Mouse (Mus musculus) common myeloid progenitor, adult 5-6 weeks (primary cell): ENCODE measurements around the gene Fam89b. TPM values are rescaled to one million over a fixed set of nuclear protein-coding genes. Genes with fewer than 3 reads are reported as not detected.
"Not testable (repeated sequence)": the region's sequence is repeated elsewhere in the genome, so short reads cannot be mapped to it uniquely, and the experiment has no call there.

Experiments used
- ATAC-seq: replicated peaks from 2 replicates; pipeline ENCODE4 v1.8.0; 2016; ENCODE audit warnings: low read depth, mild to moderate bottlenecking, moderate TSS enrichment, inconsistent platforms; ENCODE audit not compliant: poor library complexity, severe bottlenecking
- total RNA-seq: library from RNA; stranded (forward); fragments of 200-1000, 187-1606 nt; gene quantifications from 2 replicates; pipeline ENCODE4 v1.2.3, GENCODE M21; 2017

Fam89b gene
- total RNA-seq, 1 experiment from 2014 or later = 17.8 TPM

DNA sequence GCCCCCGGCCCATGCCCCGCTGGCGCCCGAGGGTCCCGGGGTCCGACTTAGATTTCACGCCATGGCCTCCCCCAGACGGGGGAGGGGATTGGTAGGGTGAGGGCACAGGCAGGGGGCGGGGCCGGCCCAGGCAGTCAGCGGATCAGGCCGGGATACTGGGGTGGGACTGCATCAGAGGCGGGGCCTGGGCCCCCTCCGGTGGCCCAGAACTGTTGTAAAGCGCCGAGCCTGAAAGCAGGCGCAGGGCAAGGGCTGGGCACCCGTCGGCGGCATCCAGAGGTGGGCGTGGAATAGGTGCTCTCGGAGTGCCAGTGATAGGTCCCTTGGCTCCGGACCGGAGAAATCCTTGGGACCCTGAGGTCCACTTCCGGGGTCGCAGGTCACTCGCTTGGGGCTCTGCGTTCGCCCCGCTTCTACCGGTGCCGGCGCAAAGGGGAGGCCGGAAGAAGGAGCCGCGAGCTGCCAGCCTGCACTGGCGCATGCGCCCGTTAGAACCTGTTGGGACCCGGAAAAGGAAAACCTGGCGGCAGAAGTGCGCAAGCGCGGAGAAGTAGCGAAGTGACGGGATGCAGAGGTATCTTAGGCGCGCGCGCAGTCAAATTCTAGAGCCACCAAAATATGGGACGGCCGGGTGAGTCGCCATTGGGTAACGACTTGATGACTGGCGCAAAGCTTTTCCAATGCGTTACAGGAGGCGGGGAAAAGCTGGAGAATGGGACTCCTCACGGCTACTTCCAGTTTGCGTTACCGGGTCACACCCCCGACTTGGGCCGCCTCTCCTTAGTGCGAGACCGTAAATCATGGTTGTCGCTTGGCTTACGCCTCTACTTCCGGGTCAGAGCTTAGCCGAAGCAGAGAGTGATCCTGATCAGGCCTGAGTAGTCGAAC is 41.0 kb downstream of the Fam89b start, which contains the start of the genes Map3k11 and Pcnx3:
Map3k11 (plus strand) TSS at position 543 of the 888 bp plus-strand sequence.
Pcnx3 (minus strand) TSS at position 709 of the 888 bp plus-strand sequence.
- ATAC-seq = peak; percentile 73

DNA sequence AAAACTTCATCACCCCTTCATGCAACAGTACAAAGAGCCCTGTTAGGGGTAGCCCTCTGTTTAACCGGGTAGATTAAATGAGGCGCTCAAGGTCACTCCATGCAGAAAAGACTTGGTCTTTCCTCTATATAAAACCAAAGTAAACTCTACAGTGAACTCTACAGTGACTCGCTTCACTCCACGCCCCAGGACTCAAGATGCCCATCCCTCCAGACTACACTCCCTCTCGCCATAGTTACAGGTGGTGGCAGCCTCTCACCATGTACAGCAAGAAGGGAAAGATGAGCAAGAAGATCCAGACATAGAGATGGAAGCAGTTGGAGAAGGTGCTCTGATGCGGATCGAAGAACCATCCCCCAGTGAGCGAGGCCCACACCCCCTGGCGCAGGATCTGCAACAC is 41.7 kb downstream of the Fam89b start:
- ATAC-seq = no peak

DNA sequence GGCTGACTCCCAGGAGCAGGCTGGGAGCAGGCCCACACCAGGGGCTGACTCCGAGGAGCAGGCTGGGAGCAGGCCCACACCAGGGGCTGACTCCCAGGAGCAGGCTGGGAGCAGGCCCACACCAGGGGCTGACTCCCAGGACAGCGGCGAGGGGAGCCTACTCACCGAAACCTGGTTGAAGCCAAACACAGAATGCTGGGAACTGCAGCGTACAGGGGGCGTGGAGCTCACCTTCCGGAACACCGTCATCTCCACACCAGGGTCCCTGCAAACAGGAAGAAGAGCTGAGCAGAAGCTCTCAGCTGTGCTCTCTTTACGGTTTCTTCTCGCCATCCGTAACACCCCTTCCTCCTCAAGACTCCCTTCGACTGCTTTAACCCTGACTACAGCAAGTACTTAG is 42.5 kb downstream of the Fam89b start:
- not testable (repeated sequence) for ATAC-seq

DNA sequence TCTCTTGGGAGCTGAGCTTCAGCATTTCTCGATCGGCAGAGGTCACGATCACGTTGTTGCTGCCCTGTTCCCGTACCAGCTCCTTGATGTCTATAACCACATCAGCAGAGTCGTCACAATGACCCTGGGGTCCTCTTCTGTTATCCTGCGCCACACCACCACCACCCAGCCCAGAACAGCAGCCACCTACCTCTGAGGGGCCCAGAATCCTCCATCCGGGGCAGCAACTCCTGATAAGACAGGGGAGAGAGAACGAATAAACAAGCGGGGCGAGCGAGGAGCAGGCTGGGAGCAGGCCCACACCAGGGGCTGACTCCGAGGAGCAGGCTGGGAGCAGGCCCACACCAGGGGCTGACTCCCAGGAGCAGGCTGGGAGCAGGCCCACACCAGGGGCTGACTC is 43.0 kb downstream of the Fam89b start:
- ATAC-seq = no peak

DNA sequence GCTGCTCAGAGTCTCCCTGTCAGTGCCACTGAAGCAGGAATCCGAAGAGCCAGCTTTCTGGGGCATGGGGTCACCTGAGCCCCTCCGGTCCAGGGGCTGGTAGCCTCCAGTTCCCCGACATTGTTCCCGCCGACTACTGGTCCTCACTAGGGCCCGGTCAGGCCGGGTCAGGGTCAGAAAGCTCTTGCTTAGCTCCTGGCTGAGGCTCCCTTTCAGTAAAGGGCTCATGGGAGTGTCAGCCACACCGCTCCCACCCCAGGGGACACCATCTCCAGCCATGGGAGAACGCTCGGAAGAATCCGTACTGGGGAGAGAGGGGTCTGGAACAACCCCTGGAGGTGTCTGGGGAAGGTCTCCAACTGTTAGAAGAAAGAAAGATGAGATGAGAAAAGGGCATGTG is 43.6 kb downstream of the Fam89b start:
- no peak for ATAC-seq

DNA sequence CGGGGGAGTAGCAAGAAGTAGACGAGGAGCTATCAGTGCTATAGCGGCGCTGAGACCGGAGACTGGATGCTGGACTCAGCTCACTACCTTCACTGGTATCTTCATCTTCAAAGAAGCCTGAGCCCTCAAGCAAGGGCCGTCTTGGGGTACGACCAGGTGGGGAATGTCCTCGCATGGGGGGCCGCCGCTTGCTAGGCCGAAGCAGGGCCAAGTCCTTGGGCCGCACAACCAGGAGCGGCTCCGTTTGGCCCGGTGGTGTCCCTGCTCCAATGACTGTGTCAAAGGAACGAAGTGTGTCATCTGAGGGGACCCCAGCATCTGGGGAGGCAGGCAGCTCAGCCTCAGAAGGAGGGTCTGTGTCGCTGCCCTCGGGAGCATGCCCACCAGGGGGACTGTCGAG is 44.0 kb downstream of the Fam89b start:
- ATAC-seq = no peak

DNA sequence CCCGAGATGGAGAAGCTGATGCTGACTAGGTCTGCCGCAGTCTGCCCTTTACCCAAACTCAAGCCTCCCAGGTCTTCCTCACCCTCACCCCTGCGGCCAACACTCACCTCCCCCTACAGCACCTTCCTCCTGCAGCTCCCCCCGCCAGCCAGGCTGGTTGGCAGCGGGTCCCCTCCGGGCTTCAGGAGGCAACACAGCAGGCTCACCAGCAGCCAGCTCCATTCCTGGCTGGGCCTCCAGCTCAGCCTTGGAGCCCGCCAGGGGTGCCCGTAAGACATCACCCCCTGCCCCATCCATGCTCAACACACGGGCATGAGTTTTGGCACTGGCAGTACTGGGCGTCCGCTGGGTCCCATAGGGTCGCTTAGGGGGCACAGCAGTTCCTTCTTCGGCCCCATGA is 44.5 kb downstream of the Fam89b start:
- no peak for ATAC-seq

DNA sequence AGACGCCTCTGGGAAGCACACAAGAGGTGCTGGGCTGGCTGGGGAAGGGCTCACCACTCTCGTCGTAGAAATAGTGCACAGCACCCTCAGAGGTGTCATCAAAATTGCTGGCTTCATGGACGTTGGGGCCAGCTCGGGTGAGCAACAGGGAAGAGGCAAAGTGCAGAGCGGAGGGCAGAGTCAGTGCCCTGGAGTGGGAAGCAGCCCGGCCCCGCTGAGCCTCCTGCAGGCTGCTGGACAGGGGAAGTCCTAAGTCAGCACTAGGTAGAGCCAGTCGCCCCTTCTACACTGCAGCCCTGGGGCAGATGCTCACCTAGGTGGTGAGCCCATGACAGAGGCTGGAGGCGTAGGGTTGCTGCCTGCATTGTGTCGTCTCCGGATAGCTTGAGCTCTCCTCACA is 45.2 kb downstream of the Fam89b start:
- no peak for ATAC-seq

DNA sequence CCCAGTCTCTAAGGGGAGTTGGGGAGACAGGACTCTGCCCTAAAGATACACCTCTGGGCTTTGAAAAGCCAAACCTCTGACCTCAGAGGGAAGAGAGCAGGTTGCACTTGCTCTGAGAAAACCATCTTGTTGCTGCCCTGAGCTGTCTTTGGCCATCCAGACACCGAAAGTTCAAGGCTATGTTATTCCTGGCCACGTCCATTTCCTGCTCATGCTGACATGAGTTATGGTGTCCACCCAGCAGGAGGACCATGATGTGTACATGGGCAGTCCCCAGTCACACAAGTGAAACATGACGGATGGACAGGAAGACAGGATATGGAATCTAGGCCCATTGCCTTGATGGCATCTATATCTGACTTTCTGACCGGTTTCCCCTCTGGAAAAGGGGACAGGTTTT is 49.0 kb downstream of the Fam89b start:
- no peak for ATAC-seq

Other genes with a start within 250 kb of the Fam89b start
- gene Mus81, start 241.3 kb downstream of the Fam89b start, total RNA-seq = 20.7 and 26.9 TPM in 2 replicates
- 940 and 946 TPM in 2 replicates for gene Cfl1, start 239.2 kb downstream of the Fam89b start, total RNA-seq
- not detected in 2 replicates for gene 1700020D05Rik, start 225.9 kb downstream of the Fam89b start, total RNA-seq
- gene Snx32, start 219.1 kb downstream of the Fam89b start, total RNA-seq = 1.3 and 2.9 TPM in 2 replicates
- gene Ovol1, start 169.0 kb downstream of the Fam89b start, total RNA-seq = not detected in 2 replicates
- 5.2 and 8.0 TPM in 2 replicates for gene Ap5b1, start 161.6 kb downstream of the Fam89b start, total RNA-seq
- 65.1 and 78.4 TPM in 2 replicates for gene Rnaseh2c, start 127.8 kb downstream of the Fam89b start, total RNA-seq
- 56.7 and 74.3 TPM in 2 replicates for gene Kat5, start 119.4 kb downstream of the Fam89b start, total RNA-seq
- gene Rela, start 92.2 kb downstream of the Fam89b start, total RNA-seq = 34.8 and 44.1 TPM in 2 replicates
- gene Sipa1, start 65.9 kb downstream of the Fam89b start, total RNA-seq = 23.0 and 113 TPM in 2 replicates
- gene Map3k11, start 40.9 kb downstream of the Fam89b start, total RNA-seq = 18.8 and 21.6 TPM in 2 replicates
- gene Pcnx3, start 40.7 kb downstream of the Fam89b start, total RNA-seq = 18.0 and 19.8 TPM in 2 replicates
- not detected in 2 replicates for gene Kcnk7, start 25.3 kb downstream of the Fam89b start, total RNA-seq
- gene Ehbp1l1, start 3.3 kb downstream of the Fam89b start, total RNA-seq = 29.8 and 31.7 TPM in 2 replicates
- gene Ltbp3, start 11.3 kb upstream of the Fam89b start, total RNA-seq = 11.9 and 18.1 TPM in 2 replicates
- gene Scyl1, start 41.8 kb upstream of the Fam89b start, total RNA-seq = 23.5 and 30.9 TPM in 2 replicates
- gene Frmd8, start 145.6 kb upstream of the Fam89b start, total RNA-seq = 21.1 and 26.8 TPM in 2 replicates
- gene Slc25a45, start 148.2 kb upstream of the Fam89b start, total RNA-seq = 34.0 and 41.0 TPM in 2 replicates
- gene Tigd3, start 164.5 kb upstream of the Fam89b start, total RNA-seq = 0.34 and 2.8 TPM in 2 replicates
- 87.4 and 131 TPM in 2 replicates for gene Dpf2, start 183.4 kb upstream of the Fam89b start, total RNA-seq
- gene Cdc42ep2, start 195.2 kb upstream of the Fam89b start, total RNA-seq = not detected in 2 replicates
- gene Pola2, start 234.5 kb upstream of the Fam89b start, total RNA-seq = 61.2 and 63.5 TPM in 2 replicates